Mouse (Mus musculus) spleen, adult 18-20 months (tissue): Measurements from ENCODE around the gene Sars.

Experiments
- DNase-seq, 2 experiments: peaks; one replicate each; pipeline ENCODE4 v3.0.0; 2022; ENCODE audit warnings: mixed read lengths in 2 of 2

The Sars gene

DNA sequence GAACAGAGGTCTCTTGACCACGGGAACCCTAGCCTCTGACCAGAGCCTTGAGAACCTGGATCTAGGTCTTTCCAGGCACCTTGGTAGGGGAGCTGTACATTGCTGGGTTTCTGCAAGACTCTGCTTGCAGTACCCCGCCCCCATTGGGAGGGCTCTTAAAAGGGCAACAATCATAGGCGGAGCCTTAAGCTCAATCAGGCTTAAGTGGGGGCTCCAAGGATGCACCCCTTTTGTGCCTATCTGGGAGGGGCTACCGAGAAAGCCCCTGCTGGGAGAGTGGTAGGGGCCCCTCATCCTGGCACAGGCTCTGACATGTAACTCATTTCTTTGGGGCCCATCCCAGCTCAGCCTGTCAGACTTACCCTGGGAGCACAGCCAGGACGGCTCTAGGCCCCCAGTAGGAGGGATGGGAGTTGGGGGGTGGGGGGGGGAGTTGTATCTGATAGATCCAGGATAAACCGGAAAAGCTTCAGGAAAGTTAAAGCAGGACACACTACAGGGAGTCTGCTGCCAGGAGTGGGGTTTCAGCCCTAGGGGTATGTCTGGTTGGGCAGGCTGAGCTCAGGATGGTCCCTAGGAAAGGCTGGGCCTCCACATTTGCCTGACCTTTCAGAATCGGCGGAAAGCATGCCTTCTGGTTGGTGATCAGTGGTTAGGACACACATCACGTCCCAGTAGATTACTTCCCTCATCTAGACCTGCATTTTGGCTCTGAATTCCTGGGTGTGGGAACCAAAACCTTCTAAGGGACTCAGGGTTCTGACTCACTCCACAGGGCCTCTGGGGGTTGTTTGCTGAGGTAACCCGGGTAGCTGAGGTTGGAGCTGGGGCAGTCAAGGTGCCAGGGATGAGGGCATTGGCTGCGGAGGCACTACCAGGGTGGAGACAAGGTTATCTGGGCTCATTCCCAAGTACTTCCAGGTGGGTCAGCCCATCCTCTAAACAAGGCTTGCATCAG lies 20.9 kb downstream of the Sars start:
- DNase-seq: peak in 1 of 2 experiments; percentile 45

DNA sequence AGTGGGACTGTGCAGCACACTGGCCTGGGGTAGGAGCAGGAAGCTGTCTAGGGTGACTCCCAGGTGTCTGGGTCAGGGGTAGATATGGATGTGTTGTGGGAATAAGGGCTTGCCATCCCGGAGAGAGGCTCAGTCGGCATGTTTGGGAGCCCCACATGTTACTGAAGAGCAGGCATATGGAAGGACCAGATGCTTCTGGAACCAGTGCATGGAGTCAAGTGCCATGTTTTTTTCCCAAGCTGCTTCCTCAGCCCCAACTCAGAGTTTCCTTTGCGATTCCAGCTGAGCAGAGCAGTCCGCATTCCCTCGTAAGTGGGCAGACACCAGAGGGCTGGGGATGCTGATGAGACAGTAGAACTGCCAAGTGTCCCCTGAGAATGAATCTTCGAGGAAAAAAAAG lies 22.0 kb downstream of the Sars start:
- DNase-seq: no peak

DNA sequence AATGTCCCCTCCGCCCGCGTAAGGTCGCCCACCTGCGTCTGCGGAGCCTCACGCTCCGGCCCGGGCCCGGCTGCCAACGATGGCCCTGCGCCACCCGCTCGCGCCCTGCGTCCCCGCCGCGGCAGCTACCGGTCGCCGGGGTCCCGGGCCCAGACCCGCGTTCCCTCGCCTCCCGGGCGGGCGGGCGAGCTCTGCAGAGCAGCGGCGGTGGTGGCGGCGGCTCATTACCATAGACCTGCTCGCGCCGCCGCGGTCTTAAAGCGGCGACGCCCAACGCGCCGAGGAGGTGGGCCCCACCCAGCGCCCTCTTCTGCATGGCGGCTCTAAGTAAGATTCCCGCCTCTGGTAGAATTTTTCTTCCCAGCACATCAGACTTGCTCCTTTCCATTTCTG lies 29.2 kb downstream of the Sars start:
- DNase-seq: peak; percentile 56 to 72

DNA sequence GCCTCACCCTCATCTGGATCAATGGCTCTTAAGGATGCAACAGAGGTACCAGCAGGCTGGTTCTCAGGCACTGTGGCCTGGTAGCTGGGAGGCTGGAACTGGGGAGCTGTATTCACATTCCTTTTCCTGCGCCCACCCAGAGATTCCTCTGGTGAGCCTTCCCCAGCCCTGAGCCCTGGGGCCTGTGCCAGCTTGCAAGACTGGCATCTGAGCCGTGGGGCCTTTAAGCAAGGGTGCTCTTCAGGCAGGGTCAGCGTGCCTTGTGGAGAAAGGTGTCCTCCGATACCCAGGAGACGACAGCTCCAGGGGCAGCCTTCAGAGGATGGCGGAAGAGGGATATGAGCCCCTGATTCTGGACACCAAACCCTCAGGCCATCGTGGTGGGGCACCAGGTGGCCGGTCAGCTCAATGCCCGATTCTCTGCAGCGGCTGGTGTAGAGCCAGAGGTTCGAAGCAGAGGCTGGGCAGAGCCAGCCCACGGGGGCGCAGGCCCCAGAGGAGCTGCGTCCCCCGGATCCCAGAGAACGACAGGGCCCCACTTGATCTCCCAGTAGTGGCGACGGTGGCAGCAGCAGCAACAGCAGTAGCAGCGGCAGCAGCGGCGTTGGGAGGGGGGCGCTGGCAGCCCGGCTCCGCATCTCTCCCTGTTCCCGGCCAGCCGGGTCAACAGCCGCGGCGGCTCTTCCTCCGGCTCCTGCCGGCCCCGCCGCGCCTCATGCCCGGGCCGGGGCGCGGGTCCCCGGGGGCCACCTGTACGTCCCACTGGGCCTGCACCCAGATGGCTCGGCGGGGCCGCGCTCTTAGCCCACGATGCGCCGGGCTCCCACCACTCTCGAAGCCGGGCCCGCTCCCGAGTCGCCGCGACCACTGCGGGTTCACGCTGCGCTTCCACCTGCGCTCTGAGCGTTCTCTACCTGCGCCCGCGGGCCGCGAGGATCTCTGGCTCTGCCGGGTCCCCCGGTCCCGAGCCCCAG lies 29.9 kb downstream of the Sars start, which contains the start of gene Celsr2:
Celsr2 (minus strand) TSS at position 696 of the 974 bp plus-strand sequence.
- DNase-seq: peak in 1 of 2 experiments; percentile 36

DNA sequence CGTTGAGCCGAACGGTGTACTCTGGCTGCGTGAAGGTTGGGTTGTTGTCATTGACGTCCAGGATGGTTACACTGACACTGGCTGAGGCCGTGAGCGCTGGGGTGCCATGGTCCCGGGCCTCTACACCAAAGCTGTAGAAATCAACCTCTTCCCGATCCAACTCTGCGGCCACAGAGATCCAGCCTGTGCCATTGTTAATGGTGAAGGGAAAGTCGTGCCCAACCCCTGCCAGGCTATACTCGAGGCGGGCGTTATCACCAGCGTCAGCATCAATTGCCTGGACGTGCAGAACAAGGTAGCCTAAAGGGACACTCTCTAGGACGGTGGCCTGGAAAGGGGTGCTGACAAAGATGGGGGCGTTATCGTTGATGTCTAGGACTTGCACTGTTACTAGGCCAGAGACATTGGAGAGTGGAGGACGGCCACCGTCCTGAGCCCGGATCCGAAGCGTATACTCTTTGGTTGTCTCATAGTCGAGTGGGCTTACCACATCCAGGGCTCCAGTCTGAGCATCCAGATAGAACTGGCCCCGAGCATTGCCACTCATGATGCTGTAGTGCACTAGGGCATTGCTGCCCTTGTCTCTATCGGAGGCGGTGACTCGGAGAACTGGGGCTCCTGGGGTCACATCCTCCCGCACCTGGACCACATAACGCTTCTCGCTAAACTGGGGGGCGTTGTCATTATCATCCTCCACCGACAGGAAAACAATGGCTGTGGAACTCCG lies 31.2 kb downstream of the Sars start:
- no peak for DNase-seq

DNA sequence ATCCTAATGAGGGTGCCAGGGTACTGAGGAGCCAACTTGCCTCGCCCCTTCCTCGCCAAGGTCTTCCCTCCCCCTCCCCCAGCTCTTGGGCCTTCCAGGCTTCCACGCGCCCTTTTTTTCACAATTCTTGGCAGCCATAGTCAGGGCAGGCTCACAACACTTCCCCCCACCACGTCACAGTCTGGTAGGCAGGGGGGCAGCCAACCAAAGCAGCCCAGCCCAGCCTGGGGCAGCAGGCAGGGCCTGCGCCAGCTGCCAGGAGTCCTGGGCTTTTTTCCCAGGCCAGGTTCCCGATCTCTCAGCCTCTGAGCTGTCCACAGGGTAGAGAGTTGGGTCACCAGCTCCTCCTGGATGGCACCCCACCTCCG lies 33.3 kb downstream of the Sars start:
- no peak for DNase-seq

DNA sequence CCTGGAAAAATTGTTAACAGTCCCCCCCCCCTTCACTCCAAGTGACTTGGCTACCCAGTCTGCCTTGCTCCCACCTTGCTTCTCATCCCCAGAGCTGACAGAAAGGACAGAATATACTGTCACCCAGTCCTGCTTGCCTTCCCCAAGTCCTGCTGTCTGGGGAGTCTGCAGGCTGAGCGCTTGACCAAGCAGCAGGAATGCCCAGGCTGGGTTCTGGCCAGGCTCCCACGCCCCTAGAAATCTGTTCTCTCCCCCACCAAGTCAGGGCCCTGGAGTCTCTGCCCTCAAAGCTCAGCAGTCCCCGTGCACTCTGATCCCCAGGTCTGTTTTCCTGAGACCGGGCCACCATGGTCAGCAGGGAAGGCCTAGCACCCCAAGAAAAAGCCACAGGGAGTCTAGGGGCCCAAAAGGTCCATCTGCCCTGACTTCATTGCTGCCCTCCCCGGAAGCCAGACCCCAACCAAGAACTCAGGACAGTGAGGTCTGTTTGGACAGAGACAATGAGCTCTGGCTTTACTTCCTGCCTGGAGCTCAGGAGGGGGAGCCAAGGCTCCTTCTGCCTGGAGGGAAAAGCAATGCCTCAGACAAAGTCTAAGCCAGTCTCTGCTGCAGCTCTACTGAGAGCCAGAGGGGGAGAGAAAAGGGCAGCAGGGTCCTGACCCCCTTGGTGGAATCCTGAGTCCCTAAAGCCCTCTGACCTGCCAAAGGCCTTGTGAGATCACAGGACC lies 33.8 kb downstream of the Sars start:
- DNase-seq: no peak

DNA sequence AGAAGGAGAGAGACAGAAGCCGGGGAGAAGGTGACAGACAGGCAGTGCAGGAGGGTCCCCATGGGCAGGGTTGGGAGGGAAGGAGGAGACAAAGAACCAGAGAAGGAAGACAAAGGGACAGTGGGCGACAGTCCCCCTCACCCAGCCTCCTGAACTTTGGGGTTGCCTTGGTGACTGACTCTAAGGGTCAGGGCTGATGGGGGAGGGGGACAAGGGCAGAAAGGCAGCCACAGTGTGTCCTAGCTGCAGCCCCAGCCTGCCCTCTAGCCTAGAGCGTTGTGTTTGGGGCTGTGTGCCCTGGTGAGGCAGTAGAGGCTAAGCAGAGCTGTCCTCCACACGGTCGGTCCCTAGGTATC lies 34.7 kb downstream of the Sars start:
- no peak for DNase-seq

DNA sequence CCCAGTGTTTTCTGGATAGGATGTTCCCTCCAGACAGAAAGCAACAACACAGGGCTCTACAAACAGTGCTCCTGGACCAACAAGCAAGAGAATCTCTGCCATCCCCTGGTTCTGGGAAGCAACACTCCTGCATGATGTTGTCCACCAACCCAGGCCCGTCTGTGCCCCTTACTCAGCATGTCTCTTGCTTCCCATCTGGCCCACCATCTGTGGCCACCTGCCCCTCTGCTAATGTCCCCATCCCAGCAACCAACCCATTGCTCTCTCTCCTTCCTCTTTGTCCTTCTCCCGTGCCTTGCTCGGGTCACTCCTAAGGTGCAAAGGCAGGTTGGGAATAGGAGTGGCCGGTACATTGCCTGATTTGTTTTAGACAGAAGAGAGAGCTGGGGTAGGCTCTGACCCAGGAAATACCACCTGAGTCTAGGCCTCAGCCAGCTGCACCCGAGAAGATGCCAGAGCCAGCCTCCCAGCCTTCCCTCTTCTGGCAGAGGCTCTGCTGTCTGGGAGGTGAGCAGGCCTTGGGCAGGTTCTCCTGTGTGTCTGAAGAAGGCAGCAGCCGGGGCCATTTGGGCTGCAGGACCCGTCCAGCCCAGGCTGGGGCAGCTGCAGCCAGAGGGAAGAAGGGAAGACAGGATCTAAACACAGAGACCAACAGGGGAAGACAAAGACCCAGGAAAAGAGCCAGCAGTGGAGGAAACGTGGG lies 35.2 kb downstream of the Sars start:
- no peak for DNase-seq

DNA sequence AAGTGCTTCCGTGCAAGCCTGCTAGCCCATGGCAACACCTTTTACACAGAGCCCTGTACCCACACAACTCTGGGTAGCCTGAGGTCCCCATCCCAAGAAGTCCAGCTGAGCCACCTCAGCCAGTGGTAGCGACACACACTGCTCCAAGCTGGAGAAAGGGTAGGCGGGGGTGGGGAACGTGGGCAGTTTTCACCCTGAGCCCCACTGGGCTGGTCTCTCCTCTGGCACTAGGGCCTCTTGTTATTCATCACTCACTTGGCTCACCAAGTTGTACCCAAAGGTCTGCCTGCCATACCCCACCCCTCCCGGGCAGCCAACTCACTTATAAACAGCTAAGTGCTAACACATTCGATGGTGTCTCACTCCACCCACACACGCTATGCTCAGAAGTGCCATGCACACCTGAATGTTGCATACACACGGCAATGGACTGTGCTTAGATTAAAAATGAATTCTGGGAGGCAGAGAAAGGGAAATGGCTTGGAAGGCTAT lies 36.4 kb downstream of the Sars start:
- DNase-seq: no peak

DNA sequence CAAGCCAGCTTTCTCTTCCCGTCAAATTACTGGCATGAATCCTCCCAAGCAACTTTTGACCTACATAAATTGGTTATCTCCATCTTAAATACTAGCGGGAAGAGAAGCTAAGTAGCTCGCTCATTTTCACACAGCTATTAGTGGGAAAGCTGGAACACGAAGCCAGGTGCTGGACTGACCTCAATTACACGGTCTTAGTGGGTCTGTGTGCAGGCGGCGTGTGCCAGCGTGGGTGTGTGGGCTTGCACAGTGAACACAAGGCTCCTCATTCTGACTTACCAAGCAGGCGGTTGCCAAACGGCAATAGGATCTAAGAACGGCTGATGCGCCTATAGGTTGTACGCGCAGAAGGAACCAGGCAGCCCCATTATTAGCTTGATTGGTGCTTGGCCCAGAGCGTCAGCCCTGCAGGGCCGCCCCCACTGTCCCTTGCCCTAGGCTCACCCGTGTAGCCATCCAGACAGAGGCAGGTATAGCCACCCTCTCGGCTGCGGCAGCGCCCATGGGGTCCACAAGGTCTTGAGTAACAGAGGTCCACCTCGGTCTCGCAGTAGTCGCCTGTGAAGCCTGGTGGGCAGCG lies 38.6 kb downstream of the Sars start:
- no peak for DNase-seq

DNA sequence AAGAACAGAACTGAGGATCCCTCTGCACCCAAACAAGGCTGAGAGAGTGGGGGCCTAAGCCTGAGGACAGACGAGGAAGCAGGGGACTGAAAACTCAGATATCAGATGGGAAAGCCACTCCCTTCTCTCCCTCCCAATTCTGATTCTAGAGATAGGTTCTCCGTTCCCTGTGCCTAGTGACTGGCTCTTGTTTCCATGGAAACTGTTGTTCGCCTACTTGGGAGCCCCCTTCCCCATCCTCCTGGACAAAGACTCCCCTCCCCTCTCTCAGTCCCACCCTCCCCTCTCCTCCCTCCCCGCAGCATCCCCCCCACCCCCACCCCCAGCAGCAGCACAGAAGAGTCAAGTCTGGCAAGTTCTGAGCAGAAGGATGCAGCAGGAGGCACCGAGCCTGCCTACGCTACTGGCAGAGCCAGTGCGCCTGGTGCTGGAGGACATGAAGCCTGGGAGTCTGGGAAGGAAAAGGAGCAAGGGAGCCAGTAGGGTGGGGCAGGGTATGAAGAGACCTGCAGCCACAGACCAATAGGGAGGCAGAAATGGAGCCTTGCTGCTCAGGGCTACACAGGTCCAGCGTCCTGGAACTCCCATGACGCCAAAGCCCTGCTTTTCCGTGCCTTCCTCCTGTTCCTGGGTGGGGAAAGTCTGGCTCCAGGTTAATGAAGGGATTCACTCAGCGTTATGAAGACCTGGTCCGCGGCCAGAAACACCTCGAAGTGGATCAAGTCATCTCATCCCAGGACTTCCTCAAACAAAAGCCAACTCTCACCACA lies 39.3 kb downstream of the Sars start:
- DNase-seq: no peak

DNA sequence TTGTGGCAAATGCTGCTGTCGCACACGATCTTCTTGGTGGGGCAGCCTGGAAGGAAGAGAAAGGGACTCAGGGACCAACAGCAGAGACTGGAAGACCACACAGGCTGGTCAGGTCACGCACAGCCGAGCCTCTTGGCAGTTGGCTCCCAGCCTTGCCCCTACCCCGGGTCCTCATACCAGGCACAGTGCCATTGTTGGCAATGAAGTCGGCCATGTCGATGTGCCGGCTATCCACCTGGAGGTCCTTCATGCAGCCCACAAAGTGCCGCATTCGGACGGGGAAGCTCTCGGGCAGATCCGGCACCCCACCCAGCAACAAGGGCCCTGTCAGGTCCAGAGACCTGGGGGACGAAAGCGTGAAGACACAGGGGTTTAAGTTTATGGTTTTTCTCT lies 42.5 kb downstream of the Sars start:
- DNase-seq: no peak

DNA sequence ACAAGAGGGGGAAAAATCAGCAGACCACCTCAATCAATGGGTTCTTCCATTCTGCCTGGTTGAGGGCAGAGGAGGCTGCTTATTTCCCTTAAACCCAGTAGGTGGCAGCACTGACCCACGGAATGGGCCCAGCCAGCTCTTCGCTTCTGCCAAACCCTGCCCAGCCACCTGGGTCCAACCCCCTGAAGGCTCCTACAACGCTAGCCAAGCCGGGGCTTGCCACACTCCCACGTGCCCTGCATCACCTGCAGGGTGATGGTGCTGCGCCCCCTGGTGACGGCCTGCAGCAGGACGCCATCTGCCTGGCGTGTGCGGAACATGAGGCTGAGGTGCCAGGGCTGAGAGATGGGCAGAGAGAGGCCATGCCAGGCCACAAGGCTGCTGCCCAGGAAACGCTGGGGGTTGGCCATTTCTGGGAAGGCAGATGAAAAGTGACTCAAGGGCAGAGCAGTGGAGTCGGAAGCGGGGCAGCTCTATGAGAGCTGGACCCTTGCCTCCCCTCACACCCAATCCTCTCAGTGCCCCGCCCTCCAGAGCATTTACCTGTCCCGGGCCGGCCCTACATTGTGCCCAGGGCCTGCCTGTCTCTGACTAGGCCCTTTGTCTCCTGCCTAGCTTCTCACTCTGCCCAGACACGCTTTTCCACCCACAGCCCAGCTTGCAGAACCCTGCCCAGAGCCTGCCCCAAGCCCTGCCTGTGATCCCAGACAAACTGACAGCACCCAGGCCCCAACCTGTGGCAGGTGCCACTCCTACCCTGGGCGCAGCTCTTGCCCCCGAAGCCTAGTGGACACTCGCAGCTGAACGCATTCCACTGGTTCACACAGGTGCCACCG lies 43.1 kb downstream of the Sars start:
- peak; percentile 83 for DNase-seq

DNA sequence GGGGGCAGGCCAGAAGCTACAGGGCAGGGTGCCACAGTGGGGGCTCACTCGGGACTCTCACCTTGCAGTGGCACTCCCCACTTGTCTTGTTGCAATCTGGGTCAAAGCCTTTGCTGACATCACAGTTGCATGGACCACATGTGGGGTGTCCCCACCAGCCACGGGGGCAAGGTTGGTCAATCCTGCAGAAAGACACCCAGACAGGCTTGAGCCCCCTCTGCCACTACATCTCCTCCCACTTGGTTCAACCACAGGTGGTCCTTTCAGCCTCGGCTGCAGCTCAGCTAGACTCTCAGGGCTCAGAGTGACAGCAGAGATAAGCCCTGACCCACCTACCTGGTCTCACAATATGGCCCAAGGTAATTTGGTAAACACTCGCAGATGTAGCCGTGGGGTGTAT lies 44.6 kb downstream of the Sars start:
- DNase-seq: no peak

DNA sequence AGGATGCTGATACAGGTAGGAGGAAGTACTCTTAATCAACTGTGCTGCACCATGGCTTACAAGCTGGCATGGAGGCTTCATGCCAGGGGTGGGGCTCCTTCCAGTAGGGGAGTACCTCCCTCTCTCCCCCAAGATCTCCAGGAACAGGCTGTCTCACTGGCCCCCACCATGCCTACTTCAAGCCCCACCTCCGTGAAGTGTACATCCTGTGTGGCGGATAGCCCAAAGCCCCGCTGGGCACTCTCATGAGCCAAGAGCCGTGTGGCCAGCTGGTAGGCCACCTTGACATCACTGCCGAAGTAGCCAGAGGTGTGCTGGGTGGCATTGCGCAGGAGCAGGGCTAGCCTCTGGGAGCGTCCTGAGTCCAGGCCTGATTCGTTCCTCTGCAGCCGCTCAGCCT lies 46.7 kb downstream of the Sars start:
- no peak for DNase-seq

DNA sequence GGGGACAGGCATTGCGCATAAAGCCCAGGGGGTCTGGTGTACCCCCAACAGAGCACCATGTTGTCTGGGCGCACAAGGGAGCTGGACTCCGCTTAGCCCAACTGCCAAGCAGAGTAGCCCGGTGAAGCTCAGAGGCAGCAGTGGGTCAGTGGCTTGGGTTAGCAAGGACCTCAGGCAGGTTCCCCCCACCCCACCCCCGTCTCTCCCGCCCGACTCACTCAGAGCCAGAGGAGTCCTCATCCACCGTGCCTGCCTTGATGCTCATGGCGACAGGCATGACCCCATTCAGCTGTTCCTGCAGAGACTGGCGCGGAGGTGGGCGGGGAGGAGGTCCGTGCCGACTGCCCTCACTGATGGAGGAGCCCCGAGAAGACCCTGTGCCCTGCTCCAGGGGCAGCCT lies 52.2 kb downstream of the Sars start:
- no peak for DNase-seq

DNA sequence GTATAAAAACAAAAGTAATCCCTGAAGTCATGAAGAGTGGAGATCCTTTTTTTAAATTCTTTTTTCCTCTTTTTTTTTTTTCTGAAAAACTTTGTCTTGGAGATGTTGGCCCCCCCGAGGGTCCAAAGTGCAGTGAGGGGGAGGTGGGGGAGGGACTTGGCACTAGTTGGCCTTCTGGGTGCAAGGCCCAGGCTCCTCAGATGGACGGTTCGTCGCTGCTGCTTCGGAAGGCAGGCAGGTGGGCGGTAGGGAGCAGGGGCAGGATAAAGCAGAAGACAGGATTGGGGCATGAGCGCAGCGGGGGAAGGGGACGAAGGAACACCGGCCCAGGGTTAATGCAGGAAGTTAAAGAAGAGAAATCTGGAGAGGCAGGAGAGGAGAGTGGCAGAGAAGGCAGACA lies 52.7 kb downstream of the Sars start:
- no peak for DNase-seq

DNA sequence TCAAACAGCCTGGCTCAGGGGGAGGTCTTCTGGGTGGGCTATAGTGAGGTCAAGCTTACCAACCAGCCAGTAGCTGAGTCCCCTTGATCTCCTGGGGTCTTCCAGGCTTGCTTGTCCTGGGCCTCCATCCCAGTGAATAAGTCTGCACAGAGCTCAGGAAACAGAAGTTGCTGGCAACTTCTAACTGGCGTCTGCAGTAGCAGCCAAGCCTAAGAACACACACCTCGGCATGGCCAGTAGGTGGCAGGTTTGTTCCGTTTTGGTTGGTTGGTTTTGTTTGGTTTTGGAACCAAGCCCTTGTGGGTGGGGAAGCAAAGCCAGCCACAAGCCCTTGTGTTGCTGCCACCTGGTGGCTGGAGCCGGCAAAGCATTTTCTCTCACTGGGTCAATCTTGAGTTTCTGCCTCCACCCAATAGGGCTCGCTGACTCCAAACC lies 55.9 kb downstream of the Sars start:
- DNase-seq: peak; percentile 82 to 95
